Mouse (Mus musculus): ENCODE measurements around the gene Ehbp1. TPM values are rescaled to one million over a fixed set of nuclear protein-coding genes. Genes with fewer than 3 reads are reported as not detected.

The Ehbp1 gene
- polyA plus RNA-seq, 1 experiment from 2014 or later = 21.7 TPM

DNA sequence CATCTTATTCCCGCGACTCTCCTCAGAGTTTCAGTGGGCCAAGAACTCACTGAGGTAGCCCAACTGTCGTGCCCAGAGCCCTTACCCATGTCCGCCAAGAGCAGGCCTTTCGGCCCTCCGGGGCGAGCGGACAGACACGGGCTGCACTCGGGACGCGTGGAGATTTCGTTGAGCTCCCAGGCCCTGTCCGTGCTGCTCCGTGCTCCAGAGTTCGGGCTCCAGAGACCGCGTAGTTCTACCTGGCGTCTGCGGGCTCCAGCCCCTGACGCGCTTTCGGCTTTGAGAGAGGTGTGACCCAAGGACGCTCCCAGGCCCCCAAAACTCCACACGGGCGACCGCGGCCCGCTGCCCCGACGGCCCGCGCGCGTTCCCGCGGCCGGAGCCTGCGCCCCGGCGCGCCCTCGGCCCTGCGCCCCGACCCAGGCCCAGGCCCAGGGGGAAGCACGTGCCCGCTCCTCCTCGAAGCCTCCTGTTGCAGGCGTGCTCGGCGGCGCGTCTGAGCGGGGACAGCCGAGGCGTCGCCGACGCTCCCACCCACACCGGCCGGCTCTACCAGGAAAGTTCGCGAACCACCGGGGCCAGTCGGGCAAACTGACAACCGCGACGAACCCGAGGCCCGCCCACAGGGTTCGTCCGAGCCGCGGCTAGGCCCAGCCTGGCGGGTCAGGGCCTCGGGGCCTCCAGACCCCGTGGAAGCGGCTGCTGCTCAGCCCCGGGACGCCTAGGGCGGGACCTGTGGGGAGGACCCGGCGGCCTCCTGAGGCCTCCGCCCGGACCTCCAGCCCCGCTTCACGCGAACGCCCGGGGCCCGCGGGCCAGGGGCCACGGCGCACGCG lies 349.1 kb downstream of the Ehbp1 start:
- no peak overlapping the region for H3K27ac ChIP-seq (ENCODE audit: low read length)
- H3K4me3 ChIP-seq (ENCODE audit: low read depth, low read length) = no peak overlapping the region
- H3K36me3 ChIP-seq (ENCODE audit: control insufficient read depth, insufficient read depth, low read length) = no peaks in the 10 kb centered on the region
- no peak for ATAC-seq (ENCODE audit: insufficient number of reproducible peaks, insufficient read depth, low FRiP score, low read depth)
- peak overlapping the region; percentile 3; the same call in 1 of the 2 replicates for H3K4me2 ChIP-seq (replicated peaks; ENCODE audit: low read depth, low read length)
- peaks cover 46% of the 10 kb centered on the region for H3K27me3 ChIP-seq (ENCODE audit: control insufficient read depth, insufficient read depth, low read length)
- WGBS = 2% methylated on average over 93 of the region's 96 CpGs
- H3K9ac ChIP-seq (replicated peaks; ENCODE audit: low read depth, low read length) = no peak overlapping the region
- peaks cover 11% of the 10 kb centered on the region for H3K4me1 ChIP-seq (ENCODE audit: control insufficient read depth, insufficient read depth, low read length)
- H3K9me3 ChIP-seq (ENCODE audit: control insufficient read depth, low read depth, low read length) = no peaks in the 10 kb centered on the region

DNA sequence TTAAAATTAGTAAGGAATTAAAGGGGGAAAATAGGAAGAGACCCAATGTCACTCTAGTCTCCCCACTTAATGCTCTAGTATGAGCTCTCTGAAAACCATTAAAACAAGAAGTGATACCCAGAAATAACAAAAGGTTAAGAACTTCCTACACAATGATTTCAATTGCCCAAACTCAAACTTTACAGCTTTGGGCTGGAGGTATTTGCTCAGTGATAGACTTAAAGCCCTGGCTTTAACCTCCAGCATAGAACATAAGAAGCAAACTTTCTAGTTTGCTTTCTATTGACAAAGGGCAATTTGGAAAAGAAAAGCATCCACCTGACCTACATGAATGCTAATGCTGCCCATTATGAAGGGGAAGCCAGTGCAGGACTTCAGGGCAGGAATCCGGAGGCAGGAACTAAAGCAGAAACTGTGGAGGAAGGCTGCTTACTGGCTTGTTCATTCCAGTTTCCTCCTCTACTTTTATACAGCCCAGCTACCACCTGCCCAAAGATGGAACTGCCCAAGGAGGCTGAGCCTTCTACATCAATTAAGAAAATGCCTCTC lies 353.6 kb downstream of the Ehbp1 start:
- Histone ChIP-seq H3K4me2 (replicated peaks; ENCODE audit: low read depth, low read length) (no peak overlapping the region), H3K27ac (ENCODE audit: low read length) (no peak overlapping the region), H3K27me3 (ENCODE audit: control insufficient read depth, insufficient read depth, low read length) (peaks cover 23% of the 10 kb centered on the region), H3K4me3 (ENCODE audit: low read depth, low read length) (no peak overlapping the region), H3K36me3 (ENCODE audit: control insufficient read depth, insufficient read depth, low read length) (no peaks in the 10 kb centered on the region), H3K4me1 (ENCODE audit: control insufficient read depth, insufficient read depth, low read length) (peaks cover 5% of the 10 kb centered on the region; the same call in 1 of the 2 replicates), H3K9me3 (ENCODE audit: control insufficient read depth, low read depth, low read length) (no peaks in the 10 kb centered on the region), H3K9ac (replicated peaks; ENCODE audit: low read depth, low read length) (no peak overlapping the region)
- WGBS = 72% methylated on average over 1 of the region's 1 CpGs
- ATAC-seq (ENCODE audit: insufficient number of reproducible peaks, insufficient read depth, low FRiP score, low read depth) = no peak

DNA sequence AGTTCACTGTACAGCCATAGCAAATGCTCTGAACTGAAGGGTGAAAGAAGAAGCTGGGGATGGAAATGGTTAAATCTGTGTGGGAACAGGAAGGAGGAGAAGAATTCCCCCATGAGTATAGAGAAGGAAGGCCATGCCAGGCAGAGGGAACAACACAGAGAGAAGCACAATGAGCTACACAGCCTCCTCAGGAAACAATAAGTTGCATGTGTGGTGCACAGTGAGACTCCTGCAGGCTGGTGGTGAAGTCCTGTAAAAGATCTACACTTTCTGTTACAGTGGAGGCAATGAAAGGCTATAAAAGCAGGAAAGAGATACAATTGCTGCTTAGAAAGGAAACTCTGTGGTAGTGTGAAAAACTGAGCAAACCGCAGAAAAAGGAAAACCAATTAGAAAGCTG lies 357.0 kb downstream of the Ehbp1 start:
- Histone ChIP-seq H3K27ac (ENCODE audit: low read length) (no peak overlapping the region), H3K27me3 (ENCODE audit: control insufficient read depth, insufficient read depth, low read length) (peaks cover 12% of the 10 kb centered on the region), H3K4me2 (replicated peaks; ENCODE audit: low read depth, low read length) (no peak overlapping the region), H3K9me3 (ENCODE audit: control insufficient read depth, low read depth, low read length) (no peaks in the 10 kb centered on the region), H3K4me1 (ENCODE audit: control insufficient read depth, insufficient read depth, low read length) (no peaks in the 10 kb centered on the region), H3K9ac (replicated peaks; ENCODE audit: low read depth, low read length) (no peak overlapping the region), H3K4me3 (ENCODE audit: low read depth, low read length) (no peak overlapping the region), H3K36me3 (ENCODE audit: control insufficient read depth, insufficient read depth, low read length) (no peaks in the 10 kb centered on the region)
- no peak for ATAC-seq (ENCODE audit: insufficient number of reproducible peaks, insufficient read depth, low FRiP score, low read depth)
- WGBS = 76% methylated on average over 1 of the region's 1 CpGs

DNA sequence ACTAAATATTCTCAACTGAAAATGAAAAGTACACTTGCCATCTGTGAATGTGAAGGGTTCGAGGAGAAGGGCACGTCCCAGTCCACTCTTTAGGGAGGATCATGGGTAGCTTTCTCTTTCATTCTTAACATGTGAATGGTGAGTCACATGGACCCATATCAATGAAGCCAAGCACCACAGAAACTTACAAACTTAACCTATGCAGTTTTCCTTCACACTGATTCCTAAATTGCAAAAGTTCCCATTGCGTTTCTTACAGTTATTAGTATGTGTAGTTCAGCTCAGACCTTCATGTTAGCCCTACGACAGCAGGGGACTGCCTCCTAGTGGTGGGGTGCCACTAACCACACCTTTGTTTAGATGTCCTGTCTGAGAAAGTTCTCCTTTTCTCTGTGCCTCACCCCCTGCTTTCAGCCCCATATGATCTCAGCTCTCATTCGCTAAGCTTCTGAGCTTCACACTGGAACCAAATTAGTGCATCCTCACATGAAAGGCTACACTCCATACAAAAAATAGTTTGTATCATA lies 368.0 kb downstream of the Ehbp1 start:
- no peaks in the 10 kb centered on the region for H3K27me3 ChIP-seq (ENCODE audit: control insufficient read depth, insufficient read depth, low read length)
- no peak overlapping the region for H3K4me3 ChIP-seq (ENCODE audit: low read depth, low read length)
- no peak overlapping the region for H3K27ac ChIP-seq (ENCODE audit: low read length)
- WGBS = 64% methylated on average over 5 of the region's 5 CpGs
- H3K4me1 ChIP-seq (ENCODE audit: control insufficient read depth, insufficient read depth, low read length) = no peaks in the 10 kb centered on the region
- no peak overlapping the region for H3K9ac ChIP-seq (replicated peaks; ENCODE audit: low read depth, low read length)
- ATAC-seq (ENCODE audit: insufficient number of reproducible peaks, insufficient read depth, low FRiP score, low read depth) = no peak
- no peaks in the 10 kb centered on the region for H3K36me3 ChIP-seq (ENCODE audit: control insufficient read depth, insufficient read depth, low read length)
- no peaks in the 10 kb centered on the region for H3K9me3 ChIP-seq (ENCODE audit: control insufficient read depth, low read depth, low read length)
- H3K4me2 ChIP-seq (replicated peaks; ENCODE audit: low read depth, low read length) = no peak overlapping the region

DNA sequence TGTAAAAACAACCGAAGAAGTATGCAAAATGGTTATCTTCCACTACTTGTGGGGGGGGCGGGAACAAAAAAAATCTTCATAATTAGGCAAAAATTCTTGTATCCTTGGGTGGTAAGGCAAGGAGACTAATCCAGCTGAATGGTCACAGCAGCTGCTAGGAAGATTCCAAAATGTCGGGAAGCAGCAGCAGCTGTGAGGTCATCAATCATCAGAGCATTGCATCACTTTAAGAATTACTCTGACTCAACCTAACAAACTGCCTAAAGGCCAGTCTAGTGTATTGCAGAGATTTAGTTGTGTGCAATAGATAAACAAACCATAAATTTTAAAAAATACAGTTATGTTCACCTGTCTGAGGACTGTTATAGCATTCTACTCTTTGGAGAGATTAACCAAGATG lies 368.5 kb downstream of the Ehbp1 start:
- no peaks in the 10 kb centered on the region for H3K4me1 ChIP-seq (ENCODE audit: control insufficient read depth, insufficient read depth, low read length)
- no peaks in the 10 kb centered on the region for H3K9me3 ChIP-seq (ENCODE audit: control insufficient read depth, low read depth, low read length)
- 58% methylated on average over 3 of the region's 3 CpGs for WGBS
- no peaks in the 10 kb centered on the region for H3K36me3 ChIP-seq (ENCODE audit: control insufficient read depth, insufficient read depth, low read length)
- H3K27me3 ChIP-seq (ENCODE audit: control insufficient read depth, insufficient read depth, low read length) = no peaks in the 10 kb centered on the region
- H3K4me3 ChIP-seq (ENCODE audit: low read depth, low read length) = no peak overlapping the region
- ATAC-seq (ENCODE audit: insufficient number of reproducible peaks, insufficient read depth, low FRiP score, low read depth) = no peak
- no peak overlapping the region for H3K27ac ChIP-seq (ENCODE audit: low read length)
- H3K9ac ChIP-seq (replicated peaks; ENCODE audit: low read depth, low read length) = no peak overlapping the region
- H3K4me2 ChIP-seq (replicated peaks; ENCODE audit: low read depth, low read length) = no peak overlapping the region

DNA sequence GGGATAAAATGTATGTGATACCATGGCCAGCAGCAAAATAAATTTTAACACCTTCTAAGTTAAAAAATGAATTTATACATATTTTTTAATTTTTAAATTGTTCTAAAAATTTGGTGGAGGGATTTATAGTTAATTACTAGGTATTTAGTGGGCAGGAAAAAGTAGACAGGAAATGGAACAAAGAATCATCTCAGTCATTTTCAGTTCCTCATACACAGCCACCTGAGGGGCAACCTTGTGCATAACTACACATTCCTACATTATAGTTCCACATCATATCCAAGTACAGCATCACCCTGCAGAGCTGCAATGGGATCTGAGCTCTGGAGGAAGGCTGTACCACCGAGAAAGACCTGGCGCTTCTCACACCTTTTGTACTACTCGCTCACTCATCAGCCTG lies 373.2 kb downstream of the Ehbp1 start:
- WGBS = 96% methylated on average over 3 of the region's 3 CpGs
- no peak for ATAC-seq (ENCODE audit: insufficient number of reproducible peaks, insufficient read depth, low FRiP score, low read depth)

More for the DNA sequence above, 373.2 kb downstream of the Ehbp1 start:
- no peaks in the 10 kb centered on the region for H3K27me3 ChIP-seq (ENCODE audit: control insufficient read depth, insufficient read depth, low read length)
- no peak overlapping the region for H3K9ac ChIP-seq (replicated peaks; ENCODE audit: low read depth, low read length)
- no peak overlapping the region for H3K4me3 ChIP-seq (ENCODE audit: low read depth, low read length)
- no peaks in the 10 kb centered on the region for H3K36me3 ChIP-seq (ENCODE audit: control insufficient read depth, insufficient read depth, low read length)
- H3K4me2 ChIP-seq (replicated peaks; ENCODE audit: low read depth, low read length) = no peak overlapping the region
- no peak overlapping the region for H3K27ac ChIP-seq (ENCODE audit: low read length)
- no peaks in the 10 kb centered on the region for H3K9me3 ChIP-seq (ENCODE audit: control insufficient read depth, low read depth, low read length)
- H3K4me1 ChIP-seq (ENCODE audit: control insufficient read depth, insufficient read depth, low read length) = no peaks in the 10 kb centered on the region

Other genes starting within 250 kb of the Ehbp1 start
- 15.8 and 16.6 TPM in 2 replicates for gene Tmem17, start 169.8 kb upstream of the Ehbp1 start, polyA plus RNA-seq (2014; fragmentation: Nextera tagmentation; extraction: Ambion mirVana)